Mouse (Mus musculus) CD4-positive, CD25-positive, alpha-beta regulatory T cell, adult 9 weeks (primary cell): ENCODE data around the gene Entpd7. TPM values are rescaled to one million over a fixed set of nuclear protein-coding genes. Genes with fewer than 3 reads are reported as not detected.

Experiments used
- polyA plus RNA-seq: library from polyadenylated mRNA; unstranded; fragments of 100-300 nt; shearing (Covaris generic); gene quantifications from one replicate; pipeline ENCODE4 v1.2.1, GENCODE M21; 2017

Gene Entpd7
- 4.3 TPM for polyA plus RNA-seq

DNA sequence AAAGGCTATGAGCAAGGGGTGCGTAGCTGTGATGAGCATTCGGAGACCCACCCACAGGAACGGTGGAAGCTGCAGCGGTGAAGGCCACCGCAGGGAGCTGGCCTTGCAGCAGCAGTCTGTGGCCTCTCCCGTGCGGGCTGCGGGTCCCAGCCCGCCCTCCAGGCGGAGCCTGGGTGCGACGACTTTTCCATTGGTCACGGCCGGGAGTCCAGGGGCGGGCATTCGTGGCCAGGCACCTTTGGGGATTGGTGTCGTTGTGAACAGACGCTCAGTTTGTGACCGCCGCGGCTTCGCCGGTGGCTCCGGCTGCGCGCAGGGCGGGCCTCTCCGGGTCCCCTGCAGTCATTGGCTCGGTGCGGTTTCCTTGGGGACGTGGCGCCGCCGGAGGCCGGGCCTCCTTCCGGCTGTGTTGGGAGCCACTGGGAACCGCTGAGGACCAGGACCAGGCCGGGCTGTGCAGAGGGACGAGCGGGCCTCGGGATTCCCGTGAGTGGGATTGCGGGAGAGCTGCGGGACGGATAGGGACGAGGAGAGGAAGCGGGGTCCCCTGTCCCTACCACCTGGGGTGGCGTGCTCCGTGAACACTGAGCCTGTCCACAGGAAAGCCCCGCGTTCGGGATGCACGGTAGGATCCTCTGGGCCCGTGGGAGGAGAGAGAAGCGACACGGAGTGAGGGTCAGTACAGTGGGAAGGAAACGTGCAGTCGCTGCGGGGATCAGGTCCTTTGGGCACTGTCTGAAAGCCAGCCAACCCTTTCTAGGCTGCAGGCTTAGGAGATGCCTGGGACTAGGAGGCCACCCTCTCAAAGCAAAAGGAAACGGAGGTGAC is at the start of gene Entpd7:
TSS of gene Entpd7 (plus strand) at position 254 of the 828 bp plus-strand sequence.

DNA sequence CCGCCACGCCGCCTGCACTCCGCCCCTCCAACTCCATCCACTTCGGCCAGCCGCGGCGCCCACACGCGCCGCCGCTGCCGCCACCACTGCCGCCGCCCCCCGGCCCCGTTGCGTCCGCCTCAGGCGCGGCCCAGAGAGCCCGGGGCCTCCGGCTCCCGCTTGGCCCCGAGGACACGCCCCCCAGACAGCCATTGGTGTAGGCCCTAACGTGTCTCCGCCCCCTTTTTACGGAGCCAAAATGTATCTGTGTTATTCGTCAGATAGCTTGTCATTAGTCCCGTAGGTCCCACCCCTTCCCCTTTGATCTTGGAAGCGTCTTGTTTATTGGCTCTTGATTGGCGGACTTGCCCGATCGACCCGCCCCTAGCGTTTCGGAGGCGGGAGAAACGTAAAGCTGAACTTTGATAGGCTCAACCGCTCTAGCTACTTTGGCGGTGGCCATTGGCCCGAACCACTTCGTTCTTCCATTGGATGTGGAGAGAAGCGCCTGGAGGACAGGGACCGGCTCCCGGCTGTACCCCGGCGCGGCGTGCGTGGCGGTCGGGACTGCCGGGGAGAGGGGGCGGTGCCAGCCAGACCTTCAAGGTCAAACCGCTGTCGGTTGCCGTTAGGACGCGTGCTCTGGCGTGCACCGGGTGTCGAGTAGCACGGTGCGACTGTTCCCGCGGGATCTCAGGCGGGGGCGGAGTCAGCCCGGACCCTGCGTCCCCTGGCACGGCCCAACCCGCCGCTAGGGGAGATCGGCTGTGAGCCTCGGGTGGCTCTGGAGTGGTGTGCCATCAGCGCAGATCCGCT is 14.5 kb upstream of the Entpd7 start, which contains the start of gene Slc25a28:
TSS of gene Slc25a28 (minus strand) at position 152 of the 795 bp plus-strand sequence.

DNA sequence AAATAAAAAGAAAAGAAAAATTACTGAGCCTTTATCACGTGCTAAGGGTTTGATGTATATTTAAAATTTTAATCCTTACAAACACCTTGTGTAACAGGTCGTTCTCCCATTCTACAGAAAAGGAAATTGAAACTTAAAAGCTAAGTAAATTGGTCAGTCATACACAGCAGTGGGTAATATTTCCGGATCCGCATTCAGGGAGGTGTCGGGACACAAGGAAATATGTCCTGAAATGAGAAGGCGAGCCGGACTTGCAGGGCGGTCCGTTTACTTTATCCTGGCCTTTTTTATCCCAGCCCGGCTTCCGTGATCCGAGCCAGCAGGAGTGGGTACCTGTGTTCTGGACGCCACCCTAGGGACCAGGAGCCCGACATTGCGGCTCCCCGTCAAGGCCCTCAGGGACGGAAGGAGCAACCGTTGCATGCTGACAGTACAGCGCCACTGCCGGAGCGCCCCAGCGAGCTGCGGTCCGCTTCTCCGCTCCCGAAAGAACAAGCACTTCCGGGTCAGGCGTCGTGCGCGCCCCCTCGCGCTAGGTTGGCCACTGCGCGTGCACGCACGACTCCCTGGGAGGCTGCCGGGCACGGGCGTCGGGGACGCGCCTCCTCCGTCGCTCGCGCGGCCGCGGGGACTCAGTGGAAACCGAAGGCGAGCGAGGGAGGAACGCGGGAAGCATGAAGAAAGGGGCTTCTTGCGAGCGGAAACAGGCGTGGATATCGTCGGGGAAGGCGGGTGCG is 63.2 kb downstream of the Entpd7 start, which contains the start of the genes Cutc and Cox15:
TSS of gene Cutc (plus strand) at position 508 of the 737 bp plus-strand sequence.
TSS of gene Cox15 (minus strand) at position 512 of the 737 bp plus-strand sequence.

DNA sequence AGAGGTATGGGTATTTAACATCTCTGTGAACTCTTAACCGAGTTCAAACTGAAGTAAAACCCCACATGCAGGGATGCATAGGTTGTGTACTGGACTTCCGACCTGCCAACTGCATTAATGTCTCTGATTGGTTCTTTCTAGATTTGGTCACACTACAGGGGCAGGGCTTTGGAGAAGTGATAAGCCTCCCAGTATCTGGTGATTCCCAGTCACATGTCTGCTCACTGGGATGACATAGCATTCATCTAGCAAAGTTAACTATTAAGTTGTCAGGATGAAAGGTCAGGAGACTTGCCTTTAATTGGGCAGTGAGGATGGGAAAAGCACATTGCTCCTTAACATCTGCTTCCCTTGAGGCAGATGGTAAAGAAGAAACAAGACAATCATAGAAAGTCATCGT is 92.5 kb downstream of the Entpd7 start, which contains the start of gene Abcc2:
TSS of gene Abcc2 (plus strand) at position 213 of the 400 bp plus-strand sequence.

Other genes with a start within 250 kb of the Entpd7 start
- not detected for gene Cnnm1, start 249.2 kb upstream of the Entpd7 start, polyA plus RNA-seq
- 44.9 TPM for gene Got1, start 165.1 kb upstream of the Entpd7 start, polyA plus RNA-seq
- not detected for gene Nkx2-3, start 77.3 kb upstream of the Entpd7 start, polyA plus RNA-seq
- 5.2 TPM for gene Slc25a28, start 14.8 kb upstream of the Entpd7 start, polyA plus RNA-seq
- 14.6 TPM for gene Cutc, start 63.3 kb downstream of the Entpd7 start, polyA plus RNA-seq
- gene Cox15, start 63.3 kb downstream of the Entpd7 start, polyA plus RNA-seq = 40.5 TPM
- gene Abcc2, start 92.5 kb downstream of the Entpd7 start, polyA plus RNA-seq = not detected